Comparison of ENCODE assay signal across 8 mouse cellular contexts in genomic region chr11:117484198-117484597, GRCm38 (mm10). TPM values are rescaled to one million over a fixed set of nuclear protein-coding genes. Genes with fewer than 3 reads are reported as not detected.
A peak's percentile ranks its signal among the peaks of the same experiment; 100 is the strongest.
DNase-seq lines count a peak whose midpoint lies in the region; ATAC-seq lines count a peak whose summit lies in the region.

Gene Gm11733, plus strand, starts transcription at chr11:117484368.

- peak within 1 kb of the TSS; percentile 50 for H3K9ac ChIP-seq in kidney, embryonic 16.5 days (replicated peaks; ENCODE audit: low read length)
- peak within 1 kb of the TSS; percentile 8; the same call in 1 of the 2 replicates for H3K9ac ChIP-seq in hindbrain, embryonic 12.5 days
- no peak within 1 kb of the TSS for H3K9ac ChIP-seq in limb, embryonic 11.5 days (ENCODE audit: low read length)

- H3K9me3 ChIP-seq in kidney, embryonic 16.5 days (ENCODE audit: low read length), result no peaks in the 10 kb centered on the region
- no peaks in the 10 kb centered on the region for H3K9me3 ChIP-seq in hindbrain, embryonic 12.5 days (replicated peaks)
- no peaks in the 10 kb centered on the region; the same call in 1 of the 2 replicates for H3K9me3 ChIP-seq in limb, embryonic 11.5 days (ENCODE audit: control insufficient read depth, low read length)

- H3K27ac ChIP-seq in kidney, embryonic 16.5 days (ENCODE audit: low read length), result no peak within 1 kb of the TSS
- H3K27ac ChIP-seq in hindbrain, embryonic 12.5 days, result peak within 1 kb of the TSS; percentile 85
- H3K27ac ChIP-seq in limb, embryonic 11.5 days (replicated peaks; ENCODE audit: low read depth, low read length), result 0 out of 2 replicates have a peak within 1 kb of the TSS, but pooled peaks have one; percentile 8

- no peaks in the 10 kb centered on the region for H3K36me3 ChIP-seq in kidney, embryonic 16.5 days (ENCODE audit: insufficient read depth, low read length)
- H3K36me3 ChIP-seq in hindbrain, embryonic 12.5 days, result no peaks in the 10 kb centered on the region
- H3K36me3 ChIP-seq in limb, embryonic 11.5 days (ENCODE audit: control insufficient read depth, insufficient read depth, low read length), result no peaks in the 10 kb centered on the region

- no peak for ATAC-seq in kidney, embryonic 16.5 days (ENCODE audit: low FRiP score, low TSS enrichment)
- ATAC-seq in hindbrain, embryonic 12.5 days (ENCODE audit: low FRiP score), result peak; percentile 27; the same call in 1 of the 2 replicates
- ATAC-seq in limb, embryonic 11.5 days (ENCODE audit: insufficient number of reproducible peaks, low FRiP score, low TSS enrichment, low read depth), result no peak

- H3K27me3 ChIP-seq in kidney, embryonic 16.5 days (ENCODE audit: insufficient read depth, low read length), result no peaks in the 10 kb centered on the region
- no peaks in the 10 kb centered on the region; the same call in 1 of the 2 replicates for H3K27me3 ChIP-seq in hindbrain, embryonic 12.5 days
- H3K27me3 ChIP-seq in limb, embryonic 11.5 days (ENCODE audit: control insufficient read depth, insufficient read depth, low read length), result no peaks in the 10 kb centered on the region

- no peak for DNase-seq in kidney, adult 18-20 months
- DNase-seq in cerebellum, postnatal 10 days, result peak; percentile 74 to 86
- DNase-seq in limb, embryonic 11.5 days (ENCODE audit: low spot score), result no peak
- peak; percentile 71 to 72 for DNase-seq in right cerebral cortex, adult 2 months (ENCODE audit: low spot score in 2 of 2)
- DNase-seq in T-cell, adult 2 months (ENCODE audit: low spot score), result no peak
- DNase-seq in urinary bladder, postnatal 36 days (ENCODE audit: low spot score in 2 of 2), result no peak

- H3K4me3 ChIP-seq in kidney, embryonic 16.5 days (ENCODE audit: low read length), result peak within 1 kb of the TSS; percentile 20
- H3K4me3 ChIP-seq in hindbrain, embryonic 12.5 days, result no peak within 1 kb of the TSS; the same call in 1 of the 2 replicates
- H3K4me3 ChIP-seq in limb, embryonic 11.5 days (ENCODE audit: low read depth, low read length), result no peak within 1 kb of the TSS

- peaks cover 24% of the 10 kb centered on the region for H3K4me1 ChIP-seq in kidney, embryonic 16.5 days (ENCODE audit: insufficient read depth, low read length)
- peaks cover 54% of the 10 kb centered on the region for H3K4me1 ChIP-seq in hindbrain, embryonic 12.5 days
- peaks cover 20% of the 10 kb centered on the region for H3K4me1 ChIP-seq in limb, embryonic 11.5 days (ENCODE audit: control insufficient read depth, insufficient read depth, low read length)

- WGBS in kidney, embryonic 16.5 days, result 33% methylated on average over 12 of the region's 12 CpGs
- WGBS in hindbrain, embryonic 12.5 days, result 23% methylated on average over 12 of the region's 12 CpGs
- 33% methylated on average over 12 of the region's 12 CpGs for WGBS in limb, embryonic 11.5 days

- peak within 1 kb of the TSS; percentile 66 for H3K4me2 ChIP-seq in kidney, embryonic 16.5 days (replicated peaks; ENCODE audit: low read depth, low read length)
- H3K4me2 ChIP-seq in hindbrain, embryonic 12.5 days (replicated peaks), result peak within 1 kb of the TSS; percentile 50
- H3K4me2 ChIP-seq in limb, embryonic 11.5 days (ENCODE audit: low read depth, severe bottlenecking), result peak within 1 kb of the TSS; percentile 49; the same call in 1 of the 2 replicates

RNA-seq across cellular contexts. Expression of gene Gm11733, which starts in this region (rescaled TPM):
- not detected in 2 replicates for polyA plus RNA-seq in kidney, embryonic 16.5 days (2015; fragmentation: Nextera tagmentation; extraction: Ambion mirVana)
- polyA plus RNA-seq in hindbrain, embryonic 12.5 days (2016; fragmentation: Nextera tagmentation; extraction: Ambion mirVana), result not detected in 2 replicates
- polyA plus RNA-seq in limb, embryonic 11.5 days (2014; fragmentation: Nextera tagmentation; extraction: Ambion mirVana), result not detected in 2 replicates

Comparison
In these comparisons a context has a peak if more than half of its experiments do, and no peak if none do; other contexts are left out.
1. Peak in ATAC-seq, H3K27ac ChIP-seq, H3K9ac ChIP-seq and H3K4me2 ChIP-seq in hindbrain, embryonic 12.5 days; RNA of the gene not detected or under 1 TPM.
2. DNase-seq: peak in cerebellum, postnatal 10 days (2 of 2) and right cerebral cortex, adult 2 months (2 of 2); none in kidney, adult 18-20 months (single experiment), limb, embryonic 11.5 days (single experiment), T-cell, adult 2 months (single experiment) and urinary bladder, postnatal 36 days (0 of 2).
3. Peak in every context shown above with its lines, with median percentiles within 50 percentile points of each other: H3K4me2 ChIP-seq.